15 mouse cellular contexts compared by ENCODE assay signal in genomic region chr2:75564809-75565208, GRCm38 (mm10).
"Had no signal": no experiment of that assay in that cellular context is flagged by ENCODE, and none has a peak within 500 bp of the region (broad histone marks: within the 10 kb centered on the region; RNA-seq: fewer than 3 reads in every experiment).

No protein-coding gene starts in this region.

- H3K4me3 ChIP-seq: liver, embryonic 13.5 days; liver, embryonic 15.5 days; lung, embryonic 15.5 days; midbrain, embryonic 13.5 days; midbrain, embryonic 15.5 days; neural tube, embryonic 12.5 days; stomach, embryonic 15.5 days had no signal

- H3K4me1 ChIP-seq: lung, embryonic 15.5 days; neural tube, embryonic 12.5 days had no signal

- ATAC-seq: midbrain, embryonic 13.5 days; midbrain, embryonic 15.5 days had no signal

- H3K27me3 ChIP-seq: liver, embryonic 13.5 days; liver, embryonic 15.5 days; lung, embryonic 15.5 days; midbrain, embryonic 13.5 days; midbrain, embryonic 15.5 days; neural tube, embryonic 12.5 days; stomach, embryonic 15.5 days had no signal

- H3K4me2 ChIP-seq: liver, embryonic 11.5 days; liver, embryonic 13.5 days; liver, embryonic 15.5 days; lung, embryonic 15.5 days; midbrain, embryonic 11.5 days; midbrain, embryonic 13.5 days; midbrain, embryonic 15.5 days; neural tube, embryonic 12.5 days; stomach, embryonic 15.5 days had no signal

- H3K27ac ChIP-seq: liver, embryonic 13.5 days; liver, embryonic 15.5 days; lung, embryonic 15.5 days; midbrain, embryonic 13.5 days; midbrain, embryonic 15.5 days; neural tube, embryonic 12.5 days; stomach, embryonic 15.5 days; stomach, postnatal 0 days had no signal

- H3K9ac ChIP-seq: liver, embryonic 13.5 days; liver, embryonic 15.5 days; lung, embryonic 15.5 days; midbrain, embryonic 13.5 days; midbrain, embryonic 15.5 days; neural tube, embryonic 12.5 days; stomach, embryonic 15.5 days had no signal

- DNase-seq: liver, embryonic 13.5 days; lung, adult 18-20 months; right cerebral cortex, postnatal 14 days; thymus, adult 2 months; thymus, postnatal 25 days; thymus, postnatal 4 days had no signal

- H3K36me3 ChIP-seq: liver, embryonic 13.5 days; liver, embryonic 15.5 days; lung, embryonic 15.5 days; midbrain, embryonic 13.5 days; midbrain, embryonic 15.5 days; neural tube, embryonic 12.5 days; stomach, embryonic 15.5 days had no signal

- H3K9me3 ChIP-seq: liver, embryonic 13.5 days; liver, embryonic 15.5 days; lung, embryonic 15.5 days; midbrain, embryonic 13.5 days; midbrain, embryonic 15.5 days; neural tube, embryonic 12.5 days; stomach, embryonic 15.5 days had no signal
